Mouse (Mus musculus) G1E (cell line): ENCODE data around the gene Gpr155.

Experiments used
- CTCF ChIP-seq: IDR thresholded peaks from 2 replicates; pipeline ENCODE4 v1.5.1; 2012; ENCODE audit warnings: low read depth, low read length, inconsistent platforms, mixed read lengths
- GATA1 ChIP-seq: IDR thresholded peaks from 2 replicates; pipeline ENCODE4 v1.6.1; 2012; ENCODE audit warnings: borderline replicate concordance, low read length, inconsistent platforms, mixed read lengths
- TAL1 ChIP-seq: conservative IDR thresholded peaks from 2 replicates; pipeline ENCODE4 v1.6.1; 2012; ENCODE audit warnings: low read depth, low read length, inconsistent platforms, mixed read lengths

DNA sequence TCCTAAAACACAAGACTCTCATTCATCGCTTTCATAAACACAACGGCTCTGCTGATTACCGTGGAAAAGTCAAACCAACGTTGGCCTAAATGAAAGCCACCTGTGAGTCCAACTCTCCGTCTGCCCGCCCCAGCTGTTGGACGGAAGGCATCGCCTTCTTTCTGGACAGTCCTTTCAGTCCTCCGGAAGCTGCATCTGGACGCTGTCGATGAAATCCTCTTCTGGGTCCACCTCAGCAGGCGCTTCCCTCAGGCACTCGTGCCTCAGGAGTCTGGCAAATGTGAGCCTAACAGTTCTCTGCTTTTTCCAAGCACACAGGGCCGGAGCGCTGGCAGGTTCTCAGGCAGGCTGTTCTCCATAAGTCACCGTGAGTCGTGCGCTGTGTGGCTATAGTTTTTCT, 29.4 kb downstream of the Gpr155 start:
- TF ChIP-seq CTCF (no peak), GATA1 (no peak), TAL1 (no peak)
